Mouse (Mus musculus): ENCODE results near the gene Asl.

Asl gene

DNA sequence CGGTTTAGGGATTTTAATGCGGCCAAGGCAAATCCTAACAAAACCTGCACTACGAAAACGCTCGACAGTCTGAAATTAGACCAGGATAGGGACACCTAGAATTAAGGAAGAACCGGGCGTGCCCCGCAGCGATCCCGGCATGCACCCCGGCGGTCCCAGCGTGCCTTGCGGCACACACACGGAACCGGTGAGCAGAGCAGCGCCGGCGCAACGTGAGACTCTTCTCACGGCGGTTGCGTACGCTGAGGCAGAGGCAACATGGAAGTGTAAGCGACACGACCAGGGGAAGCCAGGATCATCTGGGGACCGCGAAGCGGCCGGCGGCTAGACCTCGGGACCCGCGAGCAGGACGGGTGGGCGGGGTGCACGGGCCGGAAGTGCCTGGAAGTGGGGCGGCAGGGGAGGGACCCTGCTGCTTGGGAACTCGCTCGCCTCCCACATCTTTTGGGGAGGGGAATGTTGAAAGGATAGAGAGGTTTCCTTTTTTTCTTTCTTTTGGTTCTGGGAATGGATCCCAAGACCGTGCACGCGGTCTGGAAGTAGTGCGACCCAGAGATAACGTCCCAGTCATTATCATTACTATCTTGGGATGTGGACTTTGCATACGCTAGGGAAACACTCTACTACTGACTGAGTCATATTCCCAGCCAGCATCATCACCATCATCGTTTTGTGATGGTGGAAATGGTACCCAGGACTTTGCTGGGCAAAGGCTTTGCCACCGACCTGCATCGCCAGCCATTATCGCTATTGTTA lies at the start of gene Asl, which contains the start of gene Crcp:
Gene Asl (minus strand): TSS at position 106 of the 756 bp plus-strand sequence.
Gene Crcp (plus strand): TSS at position 149 of the 756 bp plus-strand sequence.
- peak; percentile 81 for DNase-seq (ENCODE audit: low spot score)

DNA sequence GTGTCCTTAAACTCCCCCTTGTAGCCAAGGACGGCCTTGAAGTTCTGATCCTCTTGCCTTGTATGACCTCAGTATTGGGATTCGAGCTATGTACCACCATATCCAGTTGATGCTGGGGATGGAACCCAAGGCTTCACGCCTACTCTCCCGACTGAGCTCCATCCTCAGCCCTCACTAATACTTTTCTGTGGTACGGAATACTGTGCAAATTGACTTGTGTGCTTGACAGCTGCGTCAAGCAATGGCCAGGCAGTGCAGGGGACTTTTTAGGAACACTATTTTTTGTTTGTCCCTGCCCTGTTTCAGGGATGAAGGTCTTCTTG lies 49.7 kb upstream of the Asl start:
- no peak for DNase-seq (ENCODE audit: low spot score)

DNA sequence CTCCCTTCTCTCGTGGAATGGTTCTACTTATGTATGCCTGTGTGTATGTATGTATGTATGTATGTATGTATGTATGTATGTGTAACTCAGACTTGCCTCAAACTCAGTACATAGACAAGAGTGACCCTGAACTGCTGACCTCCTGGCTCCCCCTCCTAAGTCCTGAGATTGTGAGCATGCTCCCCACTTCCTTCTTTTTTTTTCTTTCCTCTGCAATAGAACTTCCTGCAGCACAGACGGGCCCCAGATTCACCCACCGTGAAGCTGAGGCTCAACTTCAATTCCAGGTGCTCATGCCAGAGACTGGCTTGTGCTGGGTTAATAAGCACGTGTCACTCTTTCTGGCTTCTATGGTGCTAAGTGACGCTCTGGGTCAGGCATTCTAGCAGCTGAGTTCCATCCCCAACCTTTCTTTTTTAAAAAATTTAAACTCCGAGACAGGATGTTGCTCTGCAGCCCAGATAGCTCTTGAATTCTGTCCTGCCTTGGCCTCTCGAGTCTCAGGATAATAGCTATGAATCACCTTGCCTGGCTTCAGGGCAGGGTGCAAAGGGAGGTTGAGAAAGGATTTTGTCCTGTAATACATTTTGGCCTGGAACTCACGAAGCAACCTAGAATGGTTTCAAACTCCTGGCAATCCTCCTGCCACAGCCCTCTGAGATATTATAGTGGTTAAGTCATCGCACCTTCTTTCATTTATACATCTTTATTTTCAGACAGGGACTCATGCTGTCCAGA lies 49.2 kb upstream of the Asl start:
- DNase-seq (ENCODE audit: low spot score): no peak

DNA sequence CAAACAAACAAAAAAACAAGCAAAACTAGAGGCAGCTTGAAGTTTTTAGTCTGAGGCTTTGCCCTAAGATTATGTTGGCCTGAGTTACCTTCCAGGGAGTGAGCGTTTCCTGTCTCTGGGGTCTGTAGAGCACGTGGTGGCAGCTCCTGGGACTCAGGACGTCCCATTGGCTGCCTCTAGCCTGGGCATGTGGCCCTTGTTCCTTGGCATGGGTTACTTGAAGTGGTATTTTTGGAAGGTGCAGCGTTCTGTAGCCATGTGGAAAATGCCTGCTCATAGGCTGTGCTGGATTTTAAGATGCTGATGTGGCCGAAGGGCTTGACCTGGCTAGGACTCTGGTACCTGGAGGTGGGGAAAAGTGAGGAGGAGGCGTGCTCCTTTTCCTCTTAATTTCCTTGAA lies 47.3 kb upstream of the Asl start:
- DNase-seq (ENCODE audit: low spot score): no peak

DNA sequence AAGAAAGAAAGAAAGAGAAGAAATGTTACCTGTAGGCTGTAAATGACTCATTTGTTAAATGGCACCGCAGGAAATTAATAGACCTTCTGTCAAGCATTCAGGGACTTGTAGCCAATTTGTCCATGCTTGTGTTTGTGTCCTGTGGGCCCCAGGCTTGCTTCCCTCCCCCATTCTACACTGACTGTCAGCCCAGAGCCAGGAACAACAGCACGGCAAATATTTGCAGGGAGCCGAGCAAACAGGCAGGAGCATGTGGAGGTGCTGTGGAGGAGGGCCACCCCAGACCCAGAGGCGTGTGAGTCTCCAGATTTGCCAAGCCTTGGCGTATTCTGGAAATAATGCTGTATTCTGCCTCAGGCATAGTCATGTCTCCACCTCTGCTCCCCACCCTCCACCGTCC lies 45.4 kb upstream of the Asl start:
- no peak for DNase-seq (ENCODE audit: low spot score)

DNA sequence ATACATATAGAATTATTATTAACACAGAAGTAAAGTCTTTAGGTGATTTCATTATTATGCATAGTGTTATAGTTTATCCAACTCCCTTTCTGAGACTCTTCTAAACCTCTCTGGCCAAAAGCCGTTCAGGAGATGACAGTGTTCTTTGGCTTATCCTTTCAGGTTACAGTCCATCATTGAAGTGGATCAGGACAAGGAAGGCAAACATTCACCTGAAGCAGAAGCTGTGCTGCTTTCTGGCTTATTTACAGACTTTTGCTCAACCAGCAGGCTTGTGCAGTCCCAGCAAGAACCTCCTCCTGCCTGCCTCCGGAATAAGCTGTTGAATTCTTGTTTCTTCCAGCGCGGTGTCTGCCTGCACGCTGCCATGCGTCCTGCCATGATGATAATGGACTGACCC lies 44.0 kb upstream of the Asl start, which contains the start of gene Tpst1:
Gene Tpst1 (plus strand): TSS at position 301 of the 400 bp plus-strand sequence.
- no peak for DNase-seq (ENCODE audit: low spot score)

DNA sequence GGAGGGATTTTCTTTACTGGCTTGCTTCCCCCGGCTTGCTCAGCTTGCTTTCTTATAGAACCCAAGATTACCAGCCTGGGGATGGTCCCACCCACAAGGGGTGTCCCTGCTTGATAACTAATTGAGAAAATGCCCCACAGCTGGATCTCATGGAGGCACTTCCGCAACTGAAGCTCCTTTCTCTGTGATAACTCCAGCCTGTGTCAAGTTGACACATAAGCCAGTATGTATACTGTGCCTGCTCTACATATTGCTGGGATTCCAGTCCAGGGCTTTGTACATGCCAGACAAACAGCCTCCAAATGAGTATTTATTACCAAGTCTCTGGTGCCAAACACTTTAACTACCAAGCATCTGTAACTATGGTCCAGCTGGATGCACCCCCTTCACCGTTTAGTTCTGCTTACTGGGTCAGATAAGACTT lies 38.8 kb upstream of the Asl start:
- no peak for DNase-seq (ENCODE audit: low spot score)

DNA sequence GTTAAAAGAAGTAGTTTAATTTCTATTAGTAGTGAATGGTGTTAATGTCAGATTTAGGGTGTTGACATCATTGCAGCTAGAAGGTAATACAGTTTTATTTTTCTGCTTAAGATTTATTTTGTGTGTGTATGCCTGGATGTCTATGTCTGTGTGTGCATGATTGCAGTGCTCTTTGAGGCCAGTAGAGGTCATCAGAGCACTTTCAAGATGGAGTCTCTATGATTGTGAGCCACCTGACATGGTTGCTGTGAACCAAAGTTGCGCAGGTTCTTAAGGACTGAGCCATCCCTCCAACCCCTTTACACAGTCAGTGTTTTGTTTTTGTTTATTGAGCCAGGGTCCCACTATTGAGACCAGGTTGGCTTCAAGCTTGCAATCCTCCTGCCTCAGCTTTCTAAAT lies 36.5 kb upstream of the Asl start:
- DNase-seq (ENCODE audit: low spot score): no peak

DNA sequence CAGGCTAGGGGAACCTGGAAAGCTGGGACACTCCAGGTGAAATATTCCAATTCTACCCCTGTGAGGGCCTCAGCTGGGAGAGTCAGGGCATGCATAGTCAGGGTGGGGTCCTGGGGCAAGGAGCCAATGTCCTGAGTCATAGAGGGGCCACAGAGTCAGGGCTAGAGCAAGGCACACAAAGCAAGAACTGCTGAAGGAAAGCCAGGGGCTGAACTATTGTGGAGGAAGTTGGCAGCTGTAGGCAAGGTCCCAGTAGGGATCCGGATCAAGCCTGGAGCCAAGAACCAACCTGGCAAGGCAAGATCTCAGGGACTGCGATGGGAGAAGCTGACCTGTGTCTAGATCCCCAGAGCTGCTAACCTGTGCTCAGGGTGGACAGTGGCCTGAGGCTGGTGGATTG lies 34.7 kb upstream of the Asl start:
- no peak for DNase-seq (ENCODE audit: low spot score)

DNA sequence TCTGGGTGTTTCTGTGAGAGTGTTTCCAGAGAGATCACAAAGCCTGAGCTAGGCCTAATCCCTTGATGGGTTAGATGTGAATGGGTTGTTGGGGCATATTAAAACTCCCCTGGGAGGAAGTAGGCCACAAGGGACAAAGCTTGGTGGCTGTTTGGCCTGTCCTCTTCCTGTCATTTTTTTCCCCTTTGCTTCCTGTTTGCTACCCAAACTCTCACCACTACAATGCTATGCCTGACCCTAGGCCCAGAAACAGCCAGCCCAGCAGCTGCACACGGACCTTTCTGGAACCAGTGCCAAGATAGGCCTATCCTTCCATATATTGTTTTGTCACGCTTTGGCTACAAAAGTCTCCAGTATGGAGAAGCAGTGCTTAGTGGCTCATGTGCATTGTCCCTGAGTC lies 33.0 kb upstream of the Asl start:
- DNase-seq (ENCODE audit: low spot score): no peak

DNA sequence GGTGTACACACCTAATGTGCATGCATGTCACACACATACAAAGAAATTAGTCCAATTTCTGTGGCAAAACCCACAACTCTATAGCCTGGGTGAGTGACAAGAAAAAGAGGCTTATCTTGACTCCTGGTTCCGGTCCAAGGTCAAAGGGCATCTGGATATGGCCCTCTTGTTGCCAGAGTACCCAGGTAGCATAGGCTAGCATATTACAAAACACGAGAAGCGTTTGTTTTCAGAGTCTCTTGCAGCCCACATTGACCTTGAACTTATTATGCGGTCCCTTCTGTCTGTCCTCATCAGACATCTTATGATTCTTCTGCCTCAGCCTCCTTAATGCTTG lies 31.2 kb upstream of the Asl start:
- no peak for DNase-seq (ENCODE audit: low spot score)

DNA sequence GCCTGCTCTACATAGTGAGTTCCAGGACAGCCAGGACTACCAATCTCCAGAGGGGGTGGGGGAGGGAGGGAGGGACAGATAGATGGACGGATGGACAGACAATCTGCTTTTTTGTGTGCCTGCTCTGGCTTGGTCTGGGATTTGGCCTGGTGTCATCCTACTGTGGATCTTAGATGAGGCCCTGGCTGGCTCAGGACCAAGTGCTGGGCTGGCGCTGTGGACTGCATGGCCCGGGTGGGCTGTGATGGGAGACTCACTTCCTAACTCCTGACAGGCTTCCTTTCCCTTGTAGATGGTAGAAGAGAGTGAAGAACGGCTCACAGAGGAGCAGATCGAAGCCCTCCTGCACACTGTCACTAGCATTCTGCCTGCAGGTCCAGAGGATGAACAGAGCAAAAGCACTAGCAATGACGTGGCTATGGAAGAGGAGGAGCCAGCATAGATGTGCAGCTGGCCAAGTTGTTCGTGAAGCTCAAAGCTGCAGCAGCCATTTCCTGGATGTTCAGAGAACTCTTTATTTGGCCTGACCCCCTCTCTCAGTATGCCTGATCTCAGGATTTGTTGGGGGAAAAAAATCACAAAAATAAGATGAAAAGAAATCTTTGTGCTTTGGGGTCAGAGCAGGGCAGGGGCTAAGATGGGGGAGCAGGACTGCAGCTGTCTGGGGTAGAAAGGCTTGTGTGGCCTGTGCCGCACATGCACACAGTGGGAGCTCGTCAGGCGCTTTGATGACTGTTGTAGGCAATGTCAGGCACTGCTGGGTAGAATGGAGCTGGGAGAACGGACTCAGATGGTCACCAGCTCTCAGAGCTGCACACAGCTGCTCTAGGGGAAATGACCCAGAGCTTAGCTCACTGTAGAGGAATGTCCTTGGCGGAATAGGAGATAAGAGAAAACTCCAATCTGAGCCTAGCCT lies 30.6 kb upstream of the Asl start:
- DNase-seq (ENCODE audit: low spot score): no peak

DNA sequence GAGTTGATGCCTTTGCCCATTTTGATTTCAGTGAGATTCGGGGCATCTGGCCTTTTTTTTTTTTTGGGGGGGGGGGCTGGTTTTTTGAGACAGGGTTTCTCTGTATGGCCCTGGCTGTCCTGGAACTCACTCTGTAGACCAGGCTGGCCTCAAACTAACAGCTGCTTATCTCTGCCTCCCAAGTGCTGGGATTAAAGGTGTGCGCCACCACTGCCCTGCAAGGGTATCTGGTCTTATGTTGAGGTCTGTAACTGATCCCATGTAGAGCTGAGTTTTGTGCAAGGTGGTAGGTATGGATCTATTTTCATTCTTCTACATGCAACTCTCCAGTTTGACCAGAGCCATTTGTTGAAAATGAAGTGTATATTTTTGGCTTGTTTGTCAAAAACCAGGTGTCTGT lies 27.3 kb upstream of the Asl start:
- DNase-seq (ENCODE audit: low spot score): no peak

DNA sequence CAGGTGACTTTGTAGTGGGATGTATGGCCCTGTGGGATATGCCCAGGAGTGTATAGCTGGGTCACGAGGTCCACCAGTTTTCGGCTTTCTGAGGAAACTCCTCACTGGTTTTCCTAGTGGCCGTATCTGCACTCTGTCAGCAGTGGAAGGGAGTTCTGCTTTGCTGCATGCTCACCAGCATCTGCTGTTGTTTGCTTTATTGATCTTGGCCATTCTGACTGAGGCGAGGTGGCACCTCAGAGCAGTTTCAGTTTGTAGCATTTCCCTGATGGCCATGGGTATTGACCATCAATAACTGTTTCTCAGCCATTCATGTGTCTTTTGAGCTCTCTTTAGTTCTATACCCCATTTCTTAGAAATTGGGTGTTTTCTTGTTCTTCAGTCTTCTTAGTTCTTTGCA lies 26.6 kb upstream of the Asl start:
- no peak for DNase-seq (ENCODE audit: low spot score)

DNA sequence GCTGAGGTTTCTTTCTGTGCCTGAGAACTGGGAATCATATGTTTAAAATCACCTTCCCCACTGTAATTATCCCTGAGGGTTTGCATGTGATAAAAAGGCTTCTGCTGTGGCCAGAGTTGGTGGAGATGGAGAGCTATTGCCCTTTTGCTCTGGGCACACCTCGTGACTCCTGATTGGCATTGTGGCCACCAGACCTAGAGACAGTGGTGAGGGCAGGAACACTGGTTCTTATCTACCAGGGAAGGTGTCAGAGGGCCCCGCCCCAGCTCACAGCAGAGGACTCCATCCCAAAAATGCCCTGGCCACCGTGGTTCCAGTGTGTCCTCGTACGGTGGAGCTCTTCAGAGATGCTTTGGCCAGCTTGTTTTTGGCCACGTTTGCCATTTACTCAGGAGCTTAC lies 23.9 kb upstream of the Asl start:
- DNase-seq (ENCODE audit: low spot score): no peak

DNA sequence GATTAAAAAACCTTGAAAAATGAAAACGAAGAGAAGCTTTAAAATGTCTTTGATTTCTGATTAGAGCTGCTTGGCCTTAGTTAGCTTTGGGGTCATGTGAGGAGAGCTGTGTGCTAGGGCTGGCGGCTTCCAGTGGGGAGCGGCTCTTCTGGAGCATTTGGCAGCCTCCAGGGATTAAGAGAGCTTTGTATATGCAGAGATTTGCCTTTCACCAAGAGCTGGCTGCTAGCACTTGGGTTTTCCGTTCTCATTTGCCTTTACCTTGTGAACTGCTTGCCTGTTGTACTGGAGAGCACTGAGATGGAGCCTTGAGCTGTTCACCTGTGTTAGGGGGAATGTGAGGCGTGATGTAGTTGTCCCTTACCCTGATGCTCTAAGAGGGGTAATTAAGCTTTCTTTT lies 23.5 kb upstream of the Asl start:
- DNase-seq (ENCODE audit: low spot score): no peak

DNA sequence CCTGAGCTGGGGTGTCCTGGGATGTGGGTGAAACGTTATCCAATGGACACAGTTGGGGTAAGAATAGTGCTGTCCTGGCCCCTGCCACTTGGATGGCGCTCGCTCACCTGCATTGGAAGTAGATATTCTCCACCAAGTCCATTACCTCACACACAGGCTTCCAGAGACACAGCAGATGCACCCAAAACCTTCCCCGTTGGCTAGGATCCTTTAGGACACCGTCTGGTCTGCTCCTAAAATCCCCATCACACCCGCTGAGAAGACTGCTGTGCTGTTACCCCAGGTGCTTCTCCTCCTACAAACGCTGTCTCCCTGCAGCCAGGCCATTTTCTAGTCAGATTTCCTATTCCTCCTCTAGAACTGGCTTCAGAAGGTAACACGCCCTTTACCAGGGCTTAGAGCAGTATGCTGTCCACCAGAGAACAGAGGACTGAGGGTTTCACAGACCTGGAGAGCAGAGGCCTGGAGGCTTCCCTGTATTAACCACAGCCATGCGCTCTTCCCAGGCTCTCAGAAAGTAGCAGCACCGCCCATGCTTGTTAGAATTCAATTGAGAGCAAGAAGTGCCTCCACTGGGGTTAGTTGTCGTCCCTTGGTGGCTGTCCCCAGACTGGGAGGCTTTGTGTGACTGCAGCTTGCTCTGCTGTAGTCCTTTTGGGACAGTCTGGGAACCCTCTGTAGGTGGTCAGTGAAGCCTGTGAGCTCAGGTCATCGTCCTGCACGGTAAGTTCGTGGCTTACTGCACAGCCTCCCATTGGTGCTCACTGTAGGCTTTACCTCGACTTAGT lies 22.2 kb upstream of the Asl start:
- no peak for DNase-seq (ENCODE audit: low spot score)

DNA sequence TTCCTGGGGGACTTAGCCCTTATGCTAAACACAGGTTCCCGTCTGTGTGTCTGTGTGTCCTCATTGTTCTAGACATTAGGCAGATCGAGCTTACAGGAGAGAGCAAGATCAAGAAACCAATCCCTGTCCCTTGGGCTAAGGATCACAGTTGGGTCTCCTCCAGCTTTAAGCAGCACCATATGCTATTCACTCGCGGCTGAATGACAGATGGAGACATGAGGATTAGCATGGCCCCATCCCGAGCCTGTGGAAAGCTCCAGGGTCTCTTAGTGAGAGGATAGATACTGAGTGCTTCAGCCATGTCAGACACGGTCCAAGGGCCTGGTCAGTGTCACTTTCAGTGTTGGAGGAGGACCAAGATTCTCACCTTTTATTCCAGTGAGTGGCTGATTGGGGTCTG lies 21.4 kb upstream of the Asl start:
- no peak for DNase-seq (ENCODE audit: low spot score)

DNA sequence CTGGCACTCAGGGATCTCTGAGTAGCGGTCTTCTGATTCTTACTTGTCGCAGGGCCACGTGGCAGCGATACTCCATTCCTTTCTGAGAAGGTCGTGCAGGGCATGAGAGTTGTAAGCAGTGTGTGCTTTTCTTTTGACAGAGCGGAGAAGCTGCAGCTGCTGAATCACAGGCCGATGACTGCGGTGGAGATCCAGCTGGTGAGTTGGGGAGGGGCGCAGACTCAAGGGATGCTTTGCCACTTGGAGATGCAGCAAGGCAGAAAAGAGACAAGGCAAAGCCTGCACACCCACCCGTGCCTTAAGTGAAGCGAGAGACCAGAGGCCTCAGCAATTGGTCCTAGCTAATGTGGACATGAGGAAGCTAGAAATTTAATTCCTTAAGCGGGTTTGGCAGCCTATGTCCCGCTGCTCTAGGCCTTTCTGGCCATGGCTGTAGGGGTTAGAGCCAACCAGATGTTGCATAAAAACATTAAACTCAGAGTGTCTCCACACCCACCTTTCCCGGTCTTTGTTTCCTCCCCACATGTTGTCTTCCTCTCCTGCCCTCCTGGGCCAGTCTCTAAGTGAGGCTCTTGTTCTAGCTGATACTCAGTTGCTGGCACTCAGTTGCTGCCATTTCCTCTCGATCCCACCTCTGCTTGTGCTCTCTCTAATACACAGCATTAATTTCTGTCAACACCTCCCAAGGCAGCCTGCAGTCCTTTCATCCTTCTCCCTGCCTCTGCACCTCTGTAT lies 19.9 kb upstream of the Asl start:
- DNase-seq (ENCODE audit: low spot score): no peak

DNA sequence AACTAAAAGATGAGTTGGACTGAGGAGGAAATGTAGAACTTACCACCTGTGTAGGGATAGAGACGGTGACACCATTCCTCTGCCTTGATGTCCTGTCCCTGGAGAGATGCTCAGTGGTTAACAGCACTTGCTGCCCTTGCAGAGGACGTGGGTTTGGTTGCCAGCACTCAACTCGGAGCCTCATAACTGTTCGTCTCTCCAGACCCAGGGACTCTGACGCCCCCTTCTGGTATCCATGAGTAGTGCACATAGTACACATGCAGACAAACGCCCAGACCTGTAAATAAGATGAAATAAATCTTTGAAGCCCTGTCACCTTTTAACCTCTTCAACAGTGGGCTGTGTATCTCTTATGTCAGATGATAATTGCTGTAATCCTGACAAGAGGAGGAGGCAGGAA lies 18.0 kb upstream of the Asl start:
- DNase-seq (ENCODE audit: low spot score): no peak

DNA sequence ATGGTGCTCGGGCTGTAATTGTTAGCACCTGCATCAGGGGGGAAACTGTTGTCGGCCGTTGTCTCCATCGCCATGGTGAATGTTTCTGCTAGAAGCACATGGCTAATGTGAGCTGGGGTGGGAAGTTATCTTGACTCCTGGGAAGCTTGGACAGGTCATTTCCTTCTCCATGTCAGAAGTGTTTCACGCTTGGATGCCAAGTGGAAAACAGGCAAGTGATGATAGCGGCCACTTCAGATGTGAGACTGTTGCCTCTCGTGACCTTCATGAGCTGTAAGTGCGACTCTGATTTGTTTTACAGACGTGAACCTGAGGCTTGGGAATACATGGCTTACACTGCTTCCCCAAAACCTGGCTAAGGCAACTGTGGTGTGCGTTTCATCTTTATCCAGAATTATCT lies 17.5 kb upstream of the Asl start:
- no peak for DNase-seq (ENCODE audit: low spot score)

All from yolk sac, embryonic 10.5 days (tissue).